Mouse (Mus musculus) liver, postnatal 0 days (tissue): ENCODE results near the gene Tmem44.

Experiments used
- CTCF ChIP-seq: sonication (generic); IDR thresholded peaks from 2 replicates; pipeline ENCODE4 v1.5.1; 2016; ENCODE audit warnings: antibody characterized with exemption, low read depth
- EP300 ChIP-seq: IDR thresholded peaks from 2 replicates; pipeline ENCODE4 v1.6.1; 2016; ENCODE audit warnings: antibody characterized with exemption, low read depth, mild to moderate bottlenecking

DNA sequence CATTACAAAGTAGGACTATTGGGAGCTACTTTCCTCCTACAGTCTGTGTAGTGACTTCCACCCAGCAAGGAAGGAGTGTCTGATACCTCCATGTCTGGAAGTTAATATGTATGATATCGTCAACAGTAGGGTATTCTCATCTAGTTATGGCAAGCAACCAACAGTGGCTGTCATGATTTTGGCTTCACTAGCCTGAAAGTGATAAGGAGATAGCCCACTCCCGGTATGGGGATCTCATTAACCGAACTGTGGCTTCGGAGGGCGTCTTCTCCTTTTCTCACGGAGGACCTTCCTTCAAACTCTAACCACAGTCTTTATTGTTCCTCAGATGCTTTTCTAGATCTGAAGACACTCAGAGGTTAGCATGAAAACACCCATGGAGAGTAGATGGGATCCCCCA lies 81.7 kb downstream of the Tmem44 start:
- TF ChIP-seq EP300 (no peak), CTCF (no peak)
